Mouse (Mus musculus) ES-E14 (cell line): ENCODE data around the gene Slit3.

ENCODE experiments used
- HCFC1 ChIP-seq: IDR thresholded peaks from 2 replicates; pipeline ENCODE4 v1.6.1; 2012; ENCODE audit warnings: low read length, inconsistent platforms, borderline replicate concordance; ENCODE audit not compliant: insufficient read depth
- MAFK ChIP-seq: IDR thresholded peaks from 2 replicates; pipeline ENCODE4 v1.6.1; 2014; ENCODE audit warnings: mild to moderate bottlenecking, low read depth, low read length, inconsistent platforms; ENCODE audit not compliant: insufficient read depth
- ZC3H11A ChIP-seq: IDR thresholded peaks from 2 replicates; pipeline ENCODE4 v1.6.1; 2012; ENCODE audit warnings: low read depth, mild to moderate bottlenecking, inconsistent platforms, low read length, borderline replicate concordance
- ZNF384 ChIP-seq: IDR thresholded peaks from 2 replicates; pipeline ENCODE4 v1.6.1; 2012; ENCODE audit warnings: low read depth, low read length, inconsistent platforms

DNA sequence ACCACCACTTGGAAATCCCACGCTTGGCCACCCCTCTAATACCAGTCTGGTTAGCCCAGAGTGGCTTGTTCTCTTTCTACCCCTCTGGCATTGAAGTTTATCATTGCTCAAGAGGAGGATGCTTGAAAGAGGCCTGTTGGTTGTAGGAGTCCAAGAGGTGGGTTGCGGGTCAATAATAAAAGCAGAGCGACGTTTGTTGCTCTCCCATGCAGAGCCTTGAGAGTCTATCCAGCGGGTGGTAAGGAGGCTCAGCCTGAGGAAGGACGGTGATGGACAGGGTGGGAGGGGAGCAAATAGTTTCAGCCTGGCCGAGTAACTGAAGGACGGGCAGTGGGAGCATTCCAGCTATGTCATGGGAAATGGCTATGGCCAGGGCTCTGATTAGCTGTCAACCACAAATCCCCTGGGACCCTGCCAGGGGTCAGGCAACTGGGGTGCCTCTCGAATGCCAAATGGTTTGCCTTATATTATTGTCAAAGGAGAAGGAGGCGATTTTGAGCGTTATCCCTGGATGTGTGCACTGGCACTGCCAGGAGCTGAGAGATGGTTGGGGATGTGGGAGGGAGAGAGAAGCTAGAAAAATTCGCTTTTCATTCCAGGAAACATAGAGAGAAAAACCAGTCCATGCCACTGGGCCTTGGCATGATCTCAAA is 141.4 kb downstream of the Slit3 start:
- TF ChIP-seq ZNF384 (no peak), ZC3H11A (no peak), HCFC1 (no peak), MAFK (no peak)
